10 mouse cellular contexts compared by ENCODE assay signal in the genomic region with DNA sequence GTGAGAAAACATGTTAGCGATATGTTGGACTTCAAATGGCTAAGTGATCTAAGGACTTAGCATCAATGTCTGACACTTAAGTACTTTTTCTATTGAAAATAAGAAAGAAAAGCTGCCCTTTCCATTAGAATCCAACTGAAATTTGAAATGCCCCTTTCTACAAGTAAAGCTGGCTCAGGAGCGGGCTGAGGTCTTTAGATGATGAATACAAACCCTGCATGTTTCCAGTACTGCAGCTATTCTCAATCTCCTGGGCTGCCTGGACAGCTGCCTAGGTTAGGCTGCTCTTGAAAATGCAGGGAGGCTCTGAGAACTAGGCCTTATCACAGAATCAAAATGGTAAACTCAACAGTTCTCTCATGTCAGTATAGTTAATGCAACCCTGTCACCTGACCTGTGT. TPM values are rescaled to one million over a fixed set of nuclear protein-coding genes. Genes with fewer than 3 reads are reported as not detected.
DNase-seq lines count a peak whose midpoint lies in the region; ATAC-seq and TF ChIP-seq lines count a peak whose summit lies in the region.
"Had no signal": no experiment of that assay in that cellular context is flagged by ENCODE, and none has a peak within 500 bp of the region (broad histone marks: within the 10 kb centered on the region; RNA-seq: fewer than 3 reads in every experiment).

No protein-coding gene starts in this region.

- ATAC-seq in lung, embryonic 16.5 days (ENCODE audit: low read depth), result no peak
- no peak for ATAC-seq in limb, embryonic 13.5 days (ENCODE audit: low FRiP score, low read depth)
- ATAC-seq in stomach, embryonic 15.5 days (ENCODE audit: insufficient read depth, low FRiP score, low read depth), result no peak

- no peaks in the 10 kb centered on the region for H3K36me3 ChIP-seq in lung, embryonic 16.5 days (ENCODE audit: control insufficient read depth, insufficient read depth, low read length)
- no peaks in the 10 kb centered on the region for H3K36me3 ChIP-seq in limb, embryonic 13.5 days
- no peaks in the 10 kb centered on the region for H3K36me3 ChIP-seq in stomach, embryonic 15.5 days

- H3K9ac ChIP-seq in lung, embryonic 16.5 days (ENCODE audit: low read length), result no peak overlapping the region
- H3K9ac ChIP-seq in limb, embryonic 13.5 days, result peak overlapping the region; percentile 35; the same call in 1 of the 2 replicates
- H3K9ac ChIP-seq in stomach, embryonic 15.5 days, result no peak overlapping the region

- WGBS in lung, embryonic 16.5 days, result 80% methylated on average over 2 of the region's 2 CpGs
- 94% methylated on average over 2 of the region's 2 CpGs for WGBS in limb, embryonic 13.5 days
- WGBS in stomach, embryonic 15.5 days, result 71% methylated on average over 2 of the region's 2 CpGs

- H3K4me3 ChIP-seq in gastrocnemius, adult 2 months, result peak overlapping the region; percentile 75
- peak overlapping the region; percentile 9; the same call in 1 of the 2 replicates for H3K4me3 ChIP-seq in lung, embryonic 16.5 days (ENCODE audit: low read length)
- peak overlapping the region; percentile 73 for H3K4me3 ChIP-seq in limb, embryonic 13.5 days
- H3K4me3 ChIP-seq in stomach, embryonic 15.5 days (replicated peaks), result peak overlapping the region; percentile 74; the same call in 1 of the 2 replicates

- peak; percentile 18 for DNase-seq in gastrocnemius, adult 2 months
- DNase-seq in gastrocnemius, postnatal 36 days, result no peak
- DNase-seq in lung, adult 18-20 months, result no peak
- DNase-seq in layer of hippocampus, postnatal 14 days (ENCODE audit: low spot score in 2 of 2), result no peak
- DNase-seq in thymus, postnatal 0 days (ENCODE audit: low spot score), result no peak
- DNase-seq: left cerebral cortex, postnatal 4 days; thymus, postnatal 36 days had no signal

- intact Hi-C loops in gastrocnemius, adult 2 months (cut with DNase I), result no loop called here
- intact Hi-C loops in gastrocnemius, postnatal 36 days (cut with DNase I), result no loop called here

- no peaks in the 10 kb centered on the region for H3K9me3 ChIP-seq in lung, embryonic 16.5 days (ENCODE audit: control insufficient read depth, low read length)
- H3K9me3 ChIP-seq in limb, embryonic 13.5 days, result no peaks in the 10 kb centered on the region
- no peaks in the 10 kb centered on the region for H3K9me3 ChIP-seq in stomach, embryonic 15.5 days

- no peak for TF ChIP-seq CTCF in gastrocnemius, adult 2 months (IDR thresholded peaks at IDR 0.05)

- H3K27me3 ChIP-seq in lung, embryonic 16.5 days (ENCODE audit: control insufficient read depth, insufficient read depth, low read depth, low read length), result no peaks in the 10 kb centered on the region
- no peaks in the 10 kb centered on the region for H3K27me3 ChIP-seq in limb, embryonic 13.5 days
- H3K27me3 ChIP-seq in stomach, embryonic 15.5 days (replicated peaks), result no peaks in the 10 kb centered on the region

- peaks cover 11% of the 10 kb centered on the region for H3K4me1 ChIP-seq in lung, embryonic 16.5 days (replicated peaks; ENCODE audit: control insufficient read depth, insufficient read depth, low read length)
- peaks cover 18% of the 10 kb centered on the region for H3K4me1 ChIP-seq in limb, embryonic 13.5 days
- H3K4me1 ChIP-seq in stomach, embryonic 15.5 days, result peaks cover 10% of the 10 kb centered on the region

- H3K27ac ChIP-seq in gastrocnemius, adult 2 months, result no peak overlapping the region
- H3K27ac ChIP-seq in lung, embryonic 16.5 days (ENCODE audit: low read length), result no peak overlapping the region
- no peak overlapping the region for H3K27ac ChIP-seq in limb, embryonic 13.5 days
- H3K27ac ChIP-seq in stomach, embryonic 15.5 days, result no peak overlapping the region

- H3K4me2 ChIP-seq in lung, embryonic 16.5 days (ENCODE audit: low read depth, low read length), result peak overlapping the region; percentile 92
- H3K4me2 ChIP-seq in limb, embryonic 13.5 days (replicated peaks), result peak overlapping the region; percentile 80
- peak overlapping the region; percentile 80 for H3K4me2 ChIP-seq in stomach, embryonic 15.5 days

RNA-seq across cellular contexts. Expression of gene Hexim1, which starts 2.8 kb away (rescaled TPM):
- total RNA-seq in gastrocnemius, adult 2 months (2021), result 10 to 100 TPM; 18.6 to 21.8 TPM
- total RNA-seq in gastrocnemius, postnatal 36 days (2021), result 10 to 100 TPM; 14.7 to 17.0 TPM
- 4.6 and 5.2 TPM in 2 replicates for polyA plus RNA-seq in lung, embryonic 16.5 days (2015; fragmentation: Nextera tagmentation; extraction: Ambion mirVana)
- 5.1 and 5.6 TPM in 2 replicates for polyA plus RNA-seq in limb, embryonic 13.5 days (2015; fragmentation: Nextera tagmentation; extraction: Ambion mirVana)
- polyA plus RNA-seq in stomach, embryonic 15.5 days (2015; fragmentation: Nextera tagmentation; extraction: Ambion mirVana), result 5.1 and 5.4 TPM in 2 replicates
- 10 to 100 TPM; 50.8 to 53.8 TPM for total RNA-seq in layer of hippocampus, postnatal 14 days (2021)
- 4.9 and 5.9 TPM in 2 replicates for polyA plus RNA-seq in thymus, postnatal 0 days (2015; fragmentation: Nextera tagmentation; extraction: Ambion mirVana)

RNA-seq across cellular contexts. Expression of gene Hexim2, which starts 13.4 kb away (rescaled TPM):
- total RNA-seq in gastrocnemius, adult 2 months (2021), result 1 to 10 TPM; 2.0 to 3.6 TPM
- 1 to 10 TPM; 2.1 to 2.9 TPM for total RNA-seq in gastrocnemius, postnatal 36 days (2021)
- polyA plus RNA-seq in lung, embryonic 16.5 days (2015; fragmentation: Nextera tagmentation; extraction: Ambion mirVana), result 8.7 and 10.1 TPM in 2 replicates
- 12.8 and 13.8 TPM in 2 replicates for polyA plus RNA-seq in limb, embryonic 13.5 days (2015; fragmentation: Nextera tagmentation; extraction: Ambion mirVana)
- polyA plus RNA-seq in stomach, embryonic 15.5 days (2015; fragmentation: Nextera tagmentation; extraction: Ambion mirVana), result 6.8 and 8.7 TPM in 2 replicates
- total RNA-seq in layer of hippocampus, postnatal 14 days (2021), result 10 to 100 TPM; 11.2 to 16.1 TPM
- 6.9 and 8.9 TPM in 2 replicates for polyA plus RNA-seq in thymus, postnatal 0 days (2015; fragmentation: Nextera tagmentation; extraction: Ambion mirVana)

RNA-seq across cellular contexts. Expression of gene Acbd4, which starts 17.4 kb away (rescaled TPM):
- total RNA-seq in gastrocnemius, adult 2 months (2021), result 10 to 100 TPM; 24.2 to 28.6 TPM
- 10 to 100 TPM; 26.8 to 31.1 TPM for total RNA-seq in gastrocnemius, postnatal 36 days (2021)
- polyA plus RNA-seq in lung, embryonic 16.5 days (2015; fragmentation: Nextera tagmentation; extraction: Ambion mirVana), result 22.8 and 28.7 TPM in 2 replicates
- 14.4 and 17.2 TPM in 2 replicates for polyA plus RNA-seq in limb, embryonic 13.5 days (2015; fragmentation: Nextera tagmentation; extraction: Ambion mirVana)
- 19.2 and 23.7 TPM in 2 replicates for polyA plus RNA-seq in stomach, embryonic 15.5 days (2015; fragmentation: Nextera tagmentation; extraction: Ambion mirVana)
- total RNA-seq in layer of hippocampus, postnatal 14 days (2021), result 10 to 100 TPM; 71.0 to 80.3 TPM
- polyA plus RNA-seq in thymus, postnatal 0 days (2015; fragmentation: Nextera tagmentation; extraction: Ambion mirVana), result 22.0 and 23.5 TPM in 2 replicates

RNA-seq across cellular contexts. Expression of gene Plcd3, which starts 17.4 kb away (rescaled TPM):
- 1 to 10 TPM; 4.6 to 5.9 TPM for total RNA-seq in gastrocnemius, adult 2 months (2021)
- total RNA-seq in gastrocnemius, postnatal 36 days (2021), result 1 to 10 TPM; 3.8 to 4.0 TPM
- polyA plus RNA-seq in lung, embryonic 16.5 days (2015; fragmentation: Nextera tagmentation; extraction: Ambion mirVana), result 3.1 and 3.3 TPM in 2 replicates
- polyA plus RNA-seq in limb, embryonic 13.5 days (2015; fragmentation: Nextera tagmentation; extraction: Ambion mirVana), result 4.8 and 5.1 TPM in 2 replicates
- 3.5 and 3.6 TPM in 2 replicates for polyA plus RNA-seq in stomach, embryonic 15.5 days (2015; fragmentation: Nextera tagmentation; extraction: Ambion mirVana)
- 10 to 100 TPM in 1 of 2 experiments, 1 to 10 TPM in 1; 9.7 to 10.3 TPM for total RNA-seq in layer of hippocampus, postnatal 14 days (2021)
- 1.2 and 1.3 TPM in 2 replicates for polyA plus RNA-seq in thymus, postnatal 0 days (2015; fragmentation: Nextera tagmentation; extraction: Ambion mirVana)

RNA-seq across cellular contexts. Expression of gene Fmnl1, which starts 52.0 kb away (rescaled TPM):
- total RNA-seq in gastrocnemius, adult 2 months (2021), result 1 to 10 TPM; 4.2 to 5.7 TPM
- 1 to 10 TPM; 3.6 to 5.6 TPM for total RNA-seq in gastrocnemius, postnatal 36 days (2021)
- polyA plus RNA-seq in lung, embryonic 16.5 days (2015; fragmentation: Nextera tagmentation; extraction: Ambion mirVana), result 2.9 and 3.0 TPM in 2 replicates
- polyA plus RNA-seq in limb, embryonic 13.5 days (2015; fragmentation: Nextera tagmentation; extraction: Ambion mirVana), result 1.1 and 1.2 TPM in 2 replicates
- polyA plus RNA-seq in stomach, embryonic 15.5 days (2015; fragmentation: Nextera tagmentation; extraction: Ambion mirVana), result 3.8 and 4.0 TPM in 2 replicates
- total RNA-seq in layer of hippocampus, postnatal 14 days (2021), result 100 to 1,000 TPM; 120 to 128 TPM
- 56.9 and 59.8 TPM in 2 replicates for polyA plus RNA-seq in thymus, postnatal 0 days (2015; fragmentation: Nextera tagmentation; extraction: Ambion mirVana)

Comparison
In these comparisons a context has a peak if more than half of its experiments do, and no peak if none do; other contexts are left out.
1. H3K4me3 ChIP-seq: peak in every context shown above with its lines; median percentile 75 in gastrocnemius, adult 2 months; 74 in stomach, embryonic 15.5 days; 73 in limb, embryonic 13.5 days; 9 in lung, embryonic 16.5 days.